Mouse (Mus musculus) embryonic facial prominence, embryonic 12.5 days (tissue): Measurements from ENCODE around the gene St13. TPM values are rescaled to one million over a fixed set of nuclear protein-coding genes. Genes with fewer than 3 reads are reported as not detected.
A peak's percentile ranks its signal among the peaks of the same experiment; 100 is the strongest.
"Not testable (repeated sequence)": the region's sequence is repeated elsewhere in the genome, so short reads cannot be mapped to it uniquely, and the experiment has no call there.

Source experiments
- ATAC-seq: fragments of 200-750 bp; cut with Nextera tagmentation; 2 replicates; pipeline ENCODE4 v1.8.0; 2017; ENCODE audit not compliant: insufficient number of reproducible peaks, insufficient read depth, low FRiP score, low TSS enrichment
- H3K27ac ChIP-seq: fragments of 300-500 bp; sonication (generic); 2 replicates; pipeline ENCODE4 v1.5.1; 2016; ENCODE audit warnings: mild to moderate bottlenecking
- H3K27me3 ChIP-seq: fragments of 300-500 bp; sonication (generic); 2 replicates; pipeline ENCODE4 v1.6.1; 2016; ENCODE audit warnings: mild to moderate bottlenecking, moderate library complexity
- H3K36me3 ChIP-seq: fragments of 300-500 bp; sonication (generic); 2 replicates; pipeline ENCODE4 v1.6.1; 2016; ENCODE audit warnings: mild to moderate bottlenecking
- H3K4me1 ChIP-seq: fragments of 300-500 bp; sonication (generic); 2 replicates; pipeline ENCODE4 v1.6.1; 2016
- H3K4me2 ChIP-seq: fragments of 300-500 bp; sonication (generic); replicated peaks from 2 replicates; pipeline ENCODE4 v1.6.1; 2016; ENCODE audit warnings: mild to moderate bottlenecking, moderate library complexity
- H3K4me3 ChIP-seq: fragments of 300-500 bp; sonication (generic); 2 replicates; pipeline ENCODE4 v1.5.1; 2016; ENCODE audit warnings: mild to moderate bottlenecking
- H3K9ac ChIP-seq: fragments of 300-500 bp; sonication (generic); 2 replicates; pipeline ENCODE4 v1.6.1; 2016; ENCODE audit warnings: mild to moderate bottlenecking, moderate library complexity
- H3K9me3 ChIP-seq: fragments of 300-500 bp; sonication (generic); 2 replicates; pipeline ENCODE4 v1.6.1; 2016; ENCODE audit warnings: mild to moderate bottlenecking, moderate library complexity
- WGBS: fragments of 180-500 bp; shearing (Covaris S2); methylation state at CpG from one replicate; pipeline ENCODE4 v1.1.7; 2016; 5-methylcytosine and 5-hydroxymethylcytosine counted together
- polyA plus RNA-seq: library from polyadenylated mRNA; unstranded; fragments of >200 nt; fragmentation: Nextera tagmentation; extraction: Ambion mirVana; gene quantifications from 2 replicates; pipeline ENCODE4 v1.2.1, GENCODE M21; 2016

St13 gene
- polyA plus RNA-seq = 199 and 207 TPM in 2 replicates

DNA sequence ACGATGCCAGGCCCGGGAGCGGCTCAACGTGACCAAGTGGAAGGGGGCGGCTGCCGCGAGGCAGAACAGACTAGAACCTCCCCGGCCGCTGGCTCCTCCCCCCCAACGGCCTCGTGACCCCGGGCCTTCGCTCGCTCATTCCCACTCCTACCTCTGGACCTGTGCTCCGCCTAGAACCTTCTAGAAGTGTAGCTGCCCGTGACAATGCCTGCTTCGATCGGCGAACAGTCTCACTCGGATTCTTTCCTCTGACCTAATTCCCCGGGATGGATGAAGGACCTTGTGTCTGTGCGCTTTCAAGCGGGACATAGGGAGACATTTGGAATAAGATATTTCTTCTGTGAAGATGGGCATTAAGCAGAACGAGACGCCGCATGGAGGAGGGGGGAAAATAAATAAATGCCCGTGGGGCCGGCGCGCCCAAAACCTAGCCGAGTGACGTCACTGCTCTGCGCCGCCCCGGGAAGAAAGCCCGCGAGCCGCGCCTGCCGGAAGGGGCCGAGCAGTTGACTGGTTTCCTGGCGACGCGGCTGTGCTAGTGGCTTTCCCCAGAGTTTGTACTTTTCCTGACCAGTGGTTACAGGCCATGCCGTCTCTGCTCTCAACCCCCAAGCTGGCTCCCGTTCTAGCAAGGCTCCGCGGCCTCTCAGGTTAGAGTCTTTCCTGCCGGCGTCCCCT lies at the start of gene St13, which contains the start of gene Xpnpep3:
TSS of gene St13 (minus strand) at position 440 of the 678 bp plus-strand sequence.
TSS of gene Xpnpep3 (plus strand) at position 501 of the 678 bp plus-strand sequence.
- Histone ChIP-seq H3K27me3 (no peaks in the 10 kb centered on the region), H3K9me3 (no peaks in the 10 kb centered on the region), H3K4me1 (peaks cover 16% of the 10 kb centered on the region), H3K9ac (peak within 1 kb of the TSS; percentile 93), H3K27ac (peak within 1 kb of the TSS; percentile 94), H3K4me2 (peak within 1 kb of the TSS; percentile 78), H3K36me3 (no peaks in the 10 kb centered on the region), H3K4me3 (peak within 1 kb of the TSS; percentile 95)
- peak; percentile 99 for ATAC-seq
- WGBS = under 1% methylated on average over 50 of the region's 50 CpGs

DNA sequence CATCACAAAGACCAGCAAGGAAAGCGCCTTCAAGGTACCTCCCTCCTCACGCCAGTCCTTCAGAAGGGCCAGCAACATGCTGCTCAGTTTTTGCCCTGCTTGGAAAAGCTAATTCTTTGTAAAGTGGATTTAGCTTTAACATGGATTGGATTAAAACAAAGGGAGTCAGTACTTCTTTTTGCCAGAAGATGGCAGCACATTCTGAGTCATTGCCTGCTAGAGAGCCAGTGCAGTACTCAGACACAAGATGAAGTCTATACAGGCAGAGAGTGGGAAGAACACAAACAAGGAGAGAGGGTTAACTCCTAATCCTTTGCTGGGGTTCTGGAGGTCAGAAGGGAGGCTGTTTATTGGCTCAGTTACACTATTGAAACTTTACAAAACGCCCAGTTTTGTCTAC lies 48.6 kb upstream of the St13 start:
- H3K4me2 ChIP-seq = no peak overlapping the region
- H3K27ac ChIP-seq = no peak overlapping the region
- peaks cover 17% of the 10 kb centered on the region for H3K36me3 ChIP-seq
- H3K4me1 ChIP-seq = no peaks in the 10 kb centered on the region
- H3K9ac ChIP-seq = no peak overlapping the region
- no peak overlapping the region for H3K4me3 ChIP-seq
- no peak for ATAC-seq
- H3K9me3 ChIP-seq = no peaks in the 10 kb centered on the region
- WGBS = 46% methylated on average over 3 of the region's 3 CpGs
- no peaks in the 10 kb centered on the region for H3K27me3 ChIP-seq

DNA sequence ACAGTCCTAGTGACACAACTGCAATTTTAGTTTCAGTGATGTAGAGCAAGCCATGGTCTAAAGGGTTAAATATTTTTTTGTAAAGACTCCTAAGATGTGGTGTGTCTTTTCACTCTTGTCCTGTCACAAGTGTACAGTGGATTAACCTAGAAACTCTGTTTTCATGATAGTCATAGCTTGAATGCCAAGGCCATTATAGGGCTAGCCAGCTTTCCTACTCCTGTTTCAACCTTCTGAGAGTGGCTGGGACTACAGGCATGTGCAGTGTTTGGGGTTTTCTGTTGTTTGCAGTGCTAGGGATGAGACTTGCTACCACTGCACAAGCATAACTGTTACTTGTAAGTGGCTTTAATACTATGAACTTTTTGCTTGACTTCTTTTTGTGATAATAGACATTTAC lies 39.4 kb upstream of the St13 start:
- no peak overlapping the region for H3K4me3 ChIP-seq
- ATAC-seq = no peak
- H3K27me3 ChIP-seq = no peaks in the 10 kb centered on the region
- no peak overlapping the region for H3K9ac ChIP-seq
- no peaks in the 10 kb centered on the region for H3K4me1 ChIP-seq
- no peaks in the 10 kb centered on the region for H3K9me3 ChIP-seq
- no peak overlapping the region for H3K4me2 ChIP-seq
- H3K36me3 ChIP-seq = peaks cover 20% of the 10 kb centered on the region; the same call in 1 of the 2 replicates
- no peak overlapping the region for H3K27ac ChIP-seq

DNA sequence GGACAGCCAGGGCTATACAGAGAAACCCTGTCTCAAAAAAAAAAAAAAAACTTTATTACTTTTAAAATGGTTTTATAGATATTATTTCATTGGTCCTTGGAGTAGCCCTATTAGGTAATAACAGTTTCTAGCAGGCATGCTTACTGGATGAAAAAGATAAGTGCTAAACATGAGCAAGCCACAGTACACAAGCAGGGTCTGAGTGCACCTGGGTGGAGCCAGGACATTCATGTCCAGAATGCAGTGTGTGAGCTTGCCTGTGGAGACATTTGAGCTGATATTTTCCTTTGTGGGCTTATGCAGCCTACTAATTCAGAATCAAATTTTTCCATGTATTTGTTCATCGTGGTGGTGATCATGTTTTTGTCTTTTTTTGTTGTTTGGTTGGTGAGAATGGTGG lies 38.5 kb upstream of the St13 start:
- no peak overlapping the region for H3K9ac ChIP-seq

GRCm38 (mm10) chr15:81431195-81431594 lies 31.3 kb upstream of the St13 start:
- no peak overlapping the region for H3K4me2 ChIP-seq
- no peak overlapping the region for H3K27ac ChIP-seq
- peaks cover 21% of the 10 kb centered on the region for H3K36me3 ChIP-seq
- 86% methylated on average over 1 of the region's 1 CpGs for WGBS
- no peak overlapping the region for H3K4me3 ChIP-seq
- no peaks in the 10 kb centered on the region for H3K9me3 ChIP-seq
- H3K9ac ChIP-seq = no peak overlapping the region
- ATAC-seq = no peak
- no peaks in the 10 kb centered on the region for H3K4me1 ChIP-seq
- no peaks in the 10 kb centered on the region for H3K27me3 ChIP-seq

More for the DNA sequence above, 38.5 kb upstream of the St13 start:
- peaks cover 20% of the 10 kb centered on the region; the same call in 1 of the 2 replicates for H3K36me3 ChIP-seq
- no peaks in the 10 kb centered on the region for H3K4me1 ChIP-seq
- WGBS = 96% methylated on average over 1 of the region's 1 CpGs
- no peak for ATAC-seq
- H3K4me3 ChIP-seq = no peak overlapping the region
- H3K27ac ChIP-seq = no peak overlapping the region
- no peaks in the 10 kb centered on the region for H3K9me3 ChIP-seq
- H3K27me3 ChIP-seq = no peaks in the 10 kb centered on the region
- no peak overlapping the region for H3K4me2 ChIP-seq

DNA sequence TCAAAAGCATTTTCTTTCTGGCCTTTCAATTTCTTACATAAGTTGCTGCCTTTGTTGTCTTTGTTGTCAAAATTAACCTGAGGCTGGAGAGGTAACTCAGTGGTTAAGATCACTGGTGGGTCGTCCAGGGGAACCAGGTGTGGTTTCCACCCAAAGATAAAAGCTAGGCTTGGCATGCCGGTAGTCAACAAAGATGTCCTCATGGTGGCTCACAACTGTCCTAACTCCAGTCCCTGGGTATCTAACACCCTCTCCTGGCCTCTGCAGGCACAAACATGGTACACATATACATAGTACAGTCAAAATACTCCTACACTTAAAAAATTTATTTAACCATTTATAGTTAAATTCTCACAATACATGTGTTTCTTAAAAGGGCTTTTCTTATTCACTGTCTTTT lies 28.1 kb upstream of the St13 start:
- Histone ChIP-seq H3K36me3 (peaks cover 21% of the 10 kb centered on the region), H3K27me3 (no peaks in the 10 kb centered on the region), H3K4me2 (no peak overlapping the region), H3K4me1 (no peaks in the 10 kb centered on the region), H3K9me3 (no peaks in the 10 kb centered on the region), H3K9ac (no peak overlapping the region), H3K4me3 (no peak overlapping the region), H3K27ac (no peak overlapping the region)
- 93% methylated on average over 2 of the region's 2 CpGs for WGBS
- no peak for ATAC-seq

DNA sequence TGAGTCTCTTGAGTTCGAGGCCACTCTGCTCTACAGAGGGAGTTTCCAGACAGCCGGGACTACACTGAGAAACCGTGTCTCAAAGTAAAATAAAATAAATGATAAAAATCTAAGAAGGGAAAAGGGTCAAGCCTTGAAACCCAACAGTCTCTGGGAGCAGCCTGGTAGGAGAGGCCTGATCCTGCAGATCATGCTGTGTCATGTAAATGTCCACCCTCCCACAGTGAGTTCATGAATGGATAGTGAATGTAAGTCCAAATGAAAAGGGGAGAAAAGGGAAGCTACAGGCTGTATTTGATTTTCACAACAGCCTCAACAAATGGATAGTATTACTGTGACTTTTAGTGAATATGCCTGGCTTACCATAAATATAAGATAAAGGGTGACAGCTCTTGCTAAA lies 25.4 kb upstream of the St13 start:
- H3K27ac ChIP-seq = no peak overlapping the region
- no peak overlapping the region for H3K4me3 ChIP-seq
- no peak overlapping the region for H3K9ac ChIP-seq
- no peaks in the 10 kb centered on the region for H3K27me3 ChIP-seq
- no peaks in the 10 kb centered on the region for H3K9me3 ChIP-seq
- peaks cover 7% of the 10 kb centered on the region for H3K36me3 ChIP-seq
- no peak overlapping the region for H3K4me2 ChIP-seq
- WGBS = 83% methylated on average over 3 of the region's 3 CpGs
- no peaks in the 10 kb centered on the region for H3K4me1 ChIP-seq
- no peak for ATAC-seq

GRCm38 (mm10) chr15:81422156-81422681 lies 22.3 kb upstream of the St13 start:
- Histone ChIP-seq H3K9me3 (no peaks in the 10 kb centered on the region), H3K4me2 (no peak overlapping the region), H3K36me3 (no peaks in the 10 kb centered on the region; the same call in 1 of the 2 replicates), H3K9ac (no peak overlapping the region), H3K27ac (no peak overlapping the region), H3K4me1 (no peaks in the 10 kb centered on the region), H3K27me3 (no peaks in the 10 kb centered on the region), H3K4me3 (no peak overlapping the region)
- 74% methylated on average over 7 of the region's 7 CpGs for WGBS
- ATAC-seq = no peak

GRCm38 (mm10) chr15:81421454-81421853 lies 21.6 kb upstream of the St13 start:
- 76% methylated on average over 1 of the region's 1 CpGs for WGBS
- Histone ChIP-seq H3K4me2 (no peak overlapping the region), H3K9me3 (no peaks in the 10 kb centered on the region), H3K27me3 (no peaks in the 10 kb centered on the region), H3K4me3 (no peak overlapping the region), H3K27ac (no peak overlapping the region), H3K4me1 (peaks cover 5% of the 10 kb centered on the region; the same call in 1 of the 2 replicates), H3K9ac (no peak overlapping the region), H3K36me3 (no peaks in the 10 kb centered on the region; the same call in 1 of the 2 replicates)
- ATAC-seq = no peak

GRCm38 (mm10) chr15:81418065-81418464 lies 18.2 kb upstream of the St13 start:
- no peak overlapping the region for H3K9ac ChIP-seq
- peaks cover 8% of the 10 kb centered on the region; the same call in 1 of the 2 replicates for H3K4me1 ChIP-seq
- no peaks in the 10 kb centered on the region for H3K27me3 ChIP-seq
- H3K4me3 ChIP-seq = no peak overlapping the region
- H3K9me3 ChIP-seq = no peaks in the 10 kb centered on the region
- no peak for ATAC-seq
- WGBS = 82% methylated on average over 4 of the region's 4 CpGs
- H3K4me2 ChIP-seq = no peak overlapping the region
- no peaks in the 10 kb centered on the region; the same call in 1 of the 2 replicates for H3K36me3 ChIP-seq
- H3K27ac ChIP-seq = no peak overlapping the region

GRCm38 (mm10) chr15:81416763-81417310 lies 17.0 kb upstream of the St13 start:
- H3K27ac ChIP-seq, H3K36me3 ChIP-seq, H3K27me3 ChIP-seq, H3K9me3 ChIP-seq, H3K4me1 ChIP-seq: not testable (repeated sequence)
- peak overlapping the region; percentile 11; the same call in 1 of the 2 replicates for H3K9ac ChIP-seq
- ATAC-seq = peak; percentile 60; the same call in 1 of the 2 replicates
- H3K4me2 ChIP-seq = peak overlapping the region; percentile 43
- peak overlapping the region; percentile 27 for H3K4me3 ChIP-seq
- 4% methylated on average over 22 of the region's 22 CpGs for WGBS

- Histone ChIP-seq H3K27me3 (no peaks in the 10 kb centered on the region), H3K27ac (no peak within 1 kb of the TSS), H3K36me3 (no peaks in the 10 kb centered on the region), H3K9me3 (no peaks in the 10 kb centered on the region), H3K4me3 (no peak within 1 kb of the TSS), H3K9ac (no peak within 1 kb of the TSS), H3K4me1 (no peaks in the 10 kb centered on the region), H3K4me2 (no peak within 1 kb of the TSS)
- no peak for ATAC-seq
- 92% methylated on average over 1 of the region's 1 CpGs for WGBS
Measured at GRCm38 (mm10) chr15:81408199-81408598, 8.3 kb upstream of the St13 start, which contains the start of gene Dnajb7. Gene Dnajb7, minus strand, starts transcription at chr15:81408299.
